ENCODE assay signal across 8 mouse cellular contexts in genomic region chr11:117265270-117265980, GRCm38 (mm10).
DNase-seq lines count a peak whose midpoint lies in the region; ATAC-seq and TF ChIP-seq lines count a peak whose summit lies in the region.

No protein-coding gene starts in this region.

- H3K36me3 ChIP-seq in forebrain, embryonic 10.5 days (replicated peaks) = peaks cover 12% of the 10 kb centered on the region; the same call in 1 of the 2 replicates
- H3K36me3 ChIP-seq in hindbrain, embryonic 10.5 days = 0 out of 2 replicates have a peak, but pooled peaks cover 4% of the 10 kb centered on the region
- no peaks in the 10 kb centered on the region; the same call in 1 of the 2 replicates for H3K36me3 ChIP-seq in limb, embryonic 15.5 days
- H3K36me3 ChIP-seq in myocyte (ENCODE audit: control insufficient read depth, insufficient read depth) = no peaks in the 10 kb centered on the region

- H3K4me3 ChIP-seq in forebrain, embryonic 10.5 days = peak overlapping the region; percentile 69
- H3K4me3 ChIP-seq in hindbrain, embryonic 10.5 days = peak overlapping the region; percentile 85
- H3K4me3 ChIP-seq in limb, embryonic 15.5 days = peak overlapping the region; percentile 72
- H3K4me3 ChIP-seq in myocyte = peak overlapping the region; percentile 77

- H3K4me1 ChIP-seq in forebrain, embryonic 10.5 days = peaks cover 82% of the 10 kb centered on the region
- H3K4me1 ChIP-seq in hindbrain, embryonic 10.5 days (replicated peaks) = peaks cover 87% of the 10 kb centered on the region
- peaks cover 72% of the 10 kb centered on the region for H3K4me1 ChIP-seq in limb, embryonic 15.5 days

- peak overlapping the region; percentile 89 for H3K4me2 ChIP-seq in limb, embryonic 15.5 days
- peak overlapping the region; percentile 97 for H3K4me2 ChIP-seq in myocyte (ENCODE audit: low read depth)

- ATAC-seq in limb, embryonic 15.5 days (ENCODE audit: insufficient number of reproducible peaks, low FRiP score, low TSS enrichment, low read depth) = peak; percentile 35
- ATAC-seq in erythroid progenitor cell, adult 5-6 weeks (replicated peaks; ENCODE audit: low FRiP score, poor library complexity, severe bottlenecking) = no peak

- peak overlapping the region; percentile 95 for H3K27ac ChIP-seq in forebrain, embryonic 10.5 days
- peak overlapping the region; percentile 96 for H3K27ac ChIP-seq in hindbrain, embryonic 10.5 days
- peak overlapping the region; percentile 89 for H3K27ac ChIP-seq in limb, embryonic 15.5 days

- no peaks in the 10 kb centered on the region for H3K9me3 ChIP-seq in forebrain, embryonic 10.5 days
- H3K9me3 ChIP-seq in hindbrain, embryonic 10.5 days = no peaks in the 10 kb centered on the region
- no peaks in the 10 kb centered on the region for H3K9me3 ChIP-seq in limb, embryonic 15.5 days

- DNase-seq in CD4-positive helper T cell, adult 2 months (ENCODE audit: low read depth, low spot score) = peak; percentile 61
- DNase-seq in Muller cell, postnatal 12 days (ENCODE audit: inconsistent ontology term) = peak; percentile 76
- peak; percentile 67 for DNase-seq in forebrain, embryonic 10.5 days (ENCODE audit: extremely low spot score, low spot score)
- DNase-seq in hindbrain, embryonic 10.5 days (ENCODE audit: low spot score) = peak; percentile 73
- no peak for DNase-seq in cerebellum, postnatal 36 days

- H3K79me2 ChIP-seq in myocyte (ENCODE audit: control insufficient read depth, insufficient read depth) = peaks cover 68% of the 10 kb centered on the region

- peak overlapping the region; percentile 85 for H3ac ChIP-seq in myocyte (ENCODE audit: control insufficient read depth, insufficient read length)

- H3K9ac ChIP-seq in limb, embryonic 15.5 days = peak overlapping the region; percentile 65

- WGBS in forebrain, embryonic 10.5 days = 5% methylated on average over 18 of the region's 18 CpGs
- WGBS in hindbrain, embryonic 10.5 days = 4% methylated on average over 18 of the region's 18 CpGs
- 6% methylated on average over 17 of the region's 18 CpGs for WGBS in limb, embryonic 15.5 days

- H3K27me3 ChIP-seq in forebrain, embryonic 10.5 days (ENCODE audit: poor library complexity, severe bottlenecking) = peaks cover 17% of the 10 kb centered on the region
- H3K27me3 ChIP-seq in hindbrain, embryonic 10.5 days (ENCODE audit: insufficient read depth, poor library complexity, severe bottlenecking) = peaks cover 13% of the 10 kb centered on the region; the same call in 1 of the 2 replicates
- no peaks in the 10 kb centered on the region for H3K27me3 ChIP-seq in limb, embryonic 15.5 days
- no peaks in the 10 kb centered on the region for H3K27me3 ChIP-seq in myocyte (ENCODE audit: control insufficient read depth, insufficient read depth, insufficient read length)

- TF ChIP-seq POLR2A in myocyte (IDR thresholded peaks at IDR 0.05; ENCODE audit: insufficient read length, low read depth) = no peak

TF ChIP-seq in myocyte, 11 proteins besides CTCF, POLR2A, EP300 and RAD21:
- TF ChIP-seq USF1 (IDR thresholded peaks at IDR 0.05; ENCODE audit: low read depth) (no peak), POLR2AphosphoS2 (IDR thresholded peaks at IDR 0.05; ENCODE audit: insufficient read length, low read depth) (no peak), MYOG (IDR thresholded peaks at IDR 0.05; ENCODE audit: control insufficient read depth in 1 of 3, insufficient read depth in 1 of 3, insufficient read length in 2 of 3, low read depth in 2 of 3) (no peak), E2F4 (IDR thresholded peaks at IDR 0.05; ENCODE audit: insufficient read depth) (no peak), MYOD1 (IDR thresholded peaks at IDR 0.05; ENCODE audit: control insufficient read depth in 1 of 3, insufficient read length in 2 of 3, low read depth in 2 of 3) (no peak), REST (IDR thresholded peaks at IDR 0.05; ENCODE audit: insufficient read depth, insufficient read length) (no peak), MAX (IDR thresholded peaks at IDR 0.05; ENCODE audit: low read depth) (no peak), SRF (IDR thresholded peaks at IDR 0.05; ENCODE audit: control insufficient read depth, insufficient read length, low read depth) (no peak), TCF12 (IDR thresholded peaks at IDR 0.05; ENCODE audit: insufficient read depth, poor library complexity, severe bottlenecking) (no peak), CEBPB (IDR thresholded peaks at IDR 0.05; ENCODE audit: insufficient read depth, poor library complexity, severe bottlenecking) (no peak), TCF3 (IDR thresholded peaks at IDR 0.05; ENCODE audit: insufficient read length, low read depth) (no peak)
TF ChIP-seq in myocyte: peak in this region for 0.

Comparison
In these comparisons a context has a peak if more than half of its experiments do, and no peak if none do; other contexts are left out.
1. DNase-seq: peak in CD4-positive helper T cell, adult 2 months (single experiment), Muller cell, postnatal 12 days (single experiment), forebrain, embryonic 10.5 days (single experiment) and hindbrain, embryonic 10.5 days (single experiment); none in cerebellum, postnatal 36 days (0 of 2).
2. Peak in every context shown above with its lines, with median percentiles within 50 percentile points of each other: H3K27ac ChIP-seq and H3K4me3 ChIP-seq.